Mouse (Mus musculus) cortical plate, adult 2 months (tissue): ENCODE data around the gene Ezh1. TPM values are rescaled to one million over a fixed set of nuclear protein-coding genes. Genes with fewer than 3 reads are reported as not detected.
A peak's percentile ranks its signal among the peaks of the same experiment; 100 is the strongest.

Source experiments
- H3K27ac ChIP-seq: fragments of 200-500 bp; 2 replicates; pipeline ENCODE4 v1.5.1; 2012; ENCODE audit warnings: low read length, control low read depth, inconsistent platforms; ENCODE audit not compliant: insufficient read depth
- H3K4me1 ChIP-seq: fragments of 200-500 bp; 2 replicates; pipeline ENCODE4 v1.6.1; 2011; ENCODE audit warnings: low read length; ENCODE audit not compliant: control insufficient read depth, insufficient read depth
- H3K4me3 ChIP-seq: fragments of 200-500 bp; 2 replicates; pipeline ENCODE4 v1.5.1; 2011; ENCODE audit warnings: mild to moderate bottlenecking, low read length, control low read depth; ENCODE audit not compliant: insufficient read depth
- CTCF ChIP-seq: fragments of 200-500 bp; IDR thresholded peaks from 2 replicates; pipeline ENCODE4 v1.5.1; 2011; ENCODE audit warnings: mild to moderate bottlenecking, control low read depth, low read length; ENCODE audit not compliant: insufficient read depth; ENCODE audit errors: extremely low read depth
- POLR2A ChIP-seq: fragments of 200-500 bp; IDR thresholded peaks from 2 replicates; pipeline ENCODE4 v1.6.1; 2011; ENCODE audit warnings: mild to moderate bottlenecking, low read length, control low read depth; ENCODE audit not compliant: insufficient read depth; ENCODE audit errors: extremely low read depth
- polyA plus RNA-seq: library from polyadenylated mRNA; depleted of rRNA; stranded (reverse); fragments of >200 nt; gene quantifications from 2 replicates; pipeline ENCODE4 v1.2.3, GENCODE M21; 2012

Ezh1 gene
- polyA plus RNA-seq, 1 experiment = 51.9 TPM

DNA sequence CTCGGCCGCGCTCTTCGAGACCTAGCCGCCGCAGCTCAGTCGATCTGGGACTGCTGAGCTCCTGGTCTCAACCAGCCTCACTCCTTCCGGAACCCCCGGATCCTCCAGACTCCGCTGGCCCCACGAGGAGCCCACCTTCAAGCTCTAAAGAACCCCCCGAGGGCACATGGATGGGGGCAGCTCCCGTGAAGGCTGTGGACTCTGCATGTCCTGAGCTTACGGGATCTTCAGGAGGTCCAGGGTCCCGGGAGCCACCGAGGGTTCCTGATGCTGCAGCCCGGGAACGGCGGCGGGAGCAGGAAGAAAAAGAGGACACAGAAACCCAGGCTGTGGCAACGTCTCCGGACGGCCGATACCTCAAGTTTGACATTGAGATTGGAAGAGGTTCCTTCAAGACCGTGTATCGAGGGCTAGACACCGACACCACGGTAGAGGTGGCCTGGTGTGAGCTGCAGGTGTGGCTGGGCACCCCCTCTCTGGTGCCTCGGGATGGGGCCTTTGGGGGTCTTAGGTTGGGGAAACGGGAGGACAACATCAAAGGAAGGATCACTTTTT lies 34.6 kb upstream of the Ezh1 start:
- Histone ChIP-seq H3K4me3 (peak overlapping the region; percentile 25; the same call in 1 of the 2 replicates), H3K27ac (no peak overlapping the region), H3K4me1 (peaks cover 3% of the 10 kb centered on the region)
- TF ChIP-seq CTCF (no peak), POLR2A (no peak)

DNA sequence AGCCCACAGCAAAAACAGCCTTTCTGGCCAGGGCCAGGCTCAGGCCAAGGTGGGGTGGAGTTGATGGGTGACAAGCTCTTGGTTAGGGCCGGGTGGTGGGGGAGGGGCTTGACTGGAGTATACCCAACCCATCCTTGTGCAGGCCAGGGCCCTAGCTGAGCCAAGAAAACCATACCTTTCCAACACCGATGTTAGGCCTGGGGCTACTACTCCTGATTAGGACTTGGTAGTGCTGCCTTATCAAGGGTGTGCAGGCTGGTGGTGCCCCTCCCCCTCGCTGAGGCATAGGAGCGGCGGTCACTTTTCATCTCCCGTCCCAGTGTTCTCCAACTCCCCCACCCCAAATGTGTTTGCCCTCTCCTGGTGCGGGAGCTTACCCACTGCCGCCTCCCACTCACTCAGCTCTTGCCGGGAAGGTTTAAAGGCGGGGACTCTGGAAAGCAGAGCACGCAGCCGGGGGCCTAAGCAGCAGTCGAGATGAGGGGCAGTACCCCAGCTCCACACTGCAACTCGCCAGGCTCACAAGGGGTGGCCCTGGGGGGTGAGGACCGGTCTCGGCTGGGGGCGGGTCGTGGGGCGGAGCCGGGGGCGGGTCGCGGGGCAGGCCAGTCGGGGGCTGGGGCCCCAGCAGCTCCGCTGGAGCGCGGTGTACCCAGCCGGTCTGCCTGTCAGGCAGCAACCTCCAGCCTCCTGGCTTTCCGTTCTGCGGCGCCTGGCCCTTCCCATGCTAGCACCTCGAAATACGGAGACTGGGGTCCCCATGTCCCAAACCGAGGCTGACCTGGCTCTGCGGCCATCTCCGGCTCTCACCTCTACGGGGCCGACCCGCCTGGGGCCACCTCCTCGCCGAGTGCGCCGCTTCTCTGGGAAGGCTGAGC lies 33.9 kb upstream of the Ezh1 start, which contains the start of gene Wnk4:
Gene Wnk4 (plus strand): TSS at position 620 of the 878 bp plus-strand sequence.
- H3K27ac ChIP-seq = no peak within 1 kb of the TSS
- no peak for TF ChIP-seq CTCF
- no peak for TF ChIP-seq POLR2A

DNA sequence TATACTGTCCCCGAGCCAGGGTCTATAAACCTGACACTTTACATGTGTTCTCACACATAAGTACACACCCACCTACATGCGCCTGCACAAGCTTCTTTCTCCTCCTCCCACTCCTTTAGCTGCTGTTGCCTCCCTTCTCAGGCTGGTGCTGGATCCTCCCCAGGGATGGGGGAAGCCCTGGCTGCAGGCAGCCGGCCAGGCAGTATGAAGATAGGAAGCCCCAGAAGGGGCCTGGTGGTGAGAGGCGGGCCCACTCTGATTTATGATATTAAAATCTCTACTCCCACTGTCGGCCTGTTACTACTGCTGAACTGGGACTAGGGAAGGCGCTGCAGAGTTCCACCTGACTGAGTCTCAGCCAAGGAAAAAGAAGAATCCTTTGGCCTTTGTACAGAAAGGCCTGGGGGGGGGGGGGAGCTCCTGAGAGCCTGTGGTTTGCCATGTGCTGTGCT lies 33.0 kb upstream of the Ezh1 start:
- no peak for TF ChIP-seq CTCF
- no peak for TF ChIP-seq POLR2A
- Histone ChIP-seq H3K27ac (no peak overlapping the region), H3K4me1 (peaks cover 3% of the 10 kb centered on the region), H3K4me3 (no peak overlapping the region)

More for the DNA sequence above, 33.9 kb upstream of the Ezh1 start, which contains the start of gene Wnk4:
- Histone ChIP-seq H3K4me3 (peak within 1 kb of the TSS; percentile 25; the same call in 1 of the 2 replicates), H3K4me1 (peaks cover 3% of the 10 kb centered on the region)

DNA sequence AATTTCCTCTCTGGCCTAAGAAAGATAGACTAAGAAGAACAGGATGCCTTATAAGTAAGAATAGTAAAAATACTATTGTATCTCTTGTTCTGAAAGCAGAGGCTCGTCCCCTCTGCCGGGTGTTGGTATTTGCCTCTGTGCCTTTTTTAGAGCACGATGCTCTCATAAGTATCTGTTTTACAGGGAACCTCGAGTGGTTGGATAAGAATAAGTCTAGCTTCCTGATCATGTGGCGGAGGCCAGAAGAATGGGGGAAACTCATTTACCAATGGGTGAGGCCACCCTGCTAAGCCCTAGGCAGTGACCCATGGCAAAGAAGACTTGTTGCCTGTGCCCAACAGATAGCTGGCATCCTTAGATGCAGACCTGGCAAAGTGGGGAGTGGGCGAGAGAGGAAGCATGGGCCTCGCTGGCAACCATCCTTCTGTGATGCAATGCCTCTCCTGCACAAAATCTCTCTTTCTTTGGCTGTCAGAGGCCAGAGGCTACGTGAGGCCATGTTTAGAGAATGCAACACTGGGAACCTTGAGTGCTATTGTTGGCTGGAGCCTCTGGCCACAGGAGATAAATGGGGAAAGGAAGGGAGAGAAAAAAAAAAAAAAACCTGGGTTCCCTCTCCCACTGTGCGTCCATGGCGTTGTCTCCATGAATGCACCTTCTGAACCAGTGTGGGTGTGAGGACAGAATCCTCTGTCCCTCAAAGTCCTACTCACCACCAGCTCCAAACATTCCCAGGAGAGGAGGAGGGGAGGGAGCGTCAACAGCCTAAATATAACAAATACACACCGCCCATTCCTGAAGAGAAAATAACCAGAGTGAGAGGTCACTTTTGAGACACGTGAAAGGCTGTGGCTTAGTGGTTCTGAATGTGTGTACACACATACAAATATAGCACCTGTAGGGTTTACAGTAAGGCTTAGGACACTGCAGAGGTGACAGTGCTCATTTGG lies 29.8 kb upstream of the Ezh1 start:
- H3K4me1 ChIP-seq = peaks cover 6% of the 10 kb centered on the region
- no peak overlapping the region for H3K27ac ChIP-seq
- TF ChIP-seq CTCF (no peak), POLR2A (no peak)
- no peak overlapping the region for H3K4me3 ChIP-seq

DNA sequence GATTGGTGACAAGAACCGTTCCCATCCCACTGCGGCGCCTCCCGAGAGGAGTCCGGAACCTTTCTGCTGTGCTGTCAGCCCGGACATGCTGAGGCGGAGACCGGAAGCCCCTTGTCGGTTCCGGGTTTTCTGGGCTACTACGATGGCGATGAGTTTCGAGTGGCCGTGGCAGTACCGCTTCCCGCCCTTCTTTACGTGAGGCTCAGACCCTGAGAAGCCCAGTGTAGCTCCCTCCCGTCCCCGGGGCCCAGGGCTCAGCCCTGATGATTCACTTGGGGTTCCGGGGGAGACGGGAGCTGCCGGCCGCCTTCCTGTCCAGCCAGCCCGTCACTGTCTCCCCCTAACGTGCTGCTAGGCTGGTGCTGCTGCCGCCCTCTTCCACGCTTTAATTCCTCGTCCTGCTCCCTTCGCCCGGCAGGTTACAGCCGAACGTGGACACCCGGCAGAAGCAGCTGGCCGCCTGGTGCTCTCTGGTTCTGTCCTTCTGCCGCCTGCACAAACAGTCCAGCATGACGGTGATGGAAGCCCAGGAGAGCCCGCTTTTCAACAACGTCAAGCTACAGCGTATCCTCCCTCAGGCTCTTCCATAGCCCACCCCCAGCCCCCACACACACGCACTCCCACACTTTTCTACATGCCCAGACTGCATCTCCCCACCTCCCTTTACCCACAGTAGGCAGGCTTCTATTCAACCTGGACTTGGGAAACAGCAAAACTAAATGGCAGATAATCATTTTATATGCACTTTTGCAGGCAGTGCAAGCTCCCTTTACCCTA lies 27.5 kb upstream of the Ezh1 start, which contains the start of gene Vps25:
Gene Vps25 (plus strand): TSS at position 95 of the 777 bp plus-strand sequence.
- H3K27ac ChIP-seq = peak within 1 kb of the TSS; percentile 76
- no peak for TF ChIP-seq CTCF
- peak; percentile 83 for TF ChIP-seq POLR2A
- H3K4me3 ChIP-seq = peak within 1 kb of the TSS; percentile 88
- H3K4me1 ChIP-seq = peaks cover 2% of the 10 kb centered on the region

DNA sequence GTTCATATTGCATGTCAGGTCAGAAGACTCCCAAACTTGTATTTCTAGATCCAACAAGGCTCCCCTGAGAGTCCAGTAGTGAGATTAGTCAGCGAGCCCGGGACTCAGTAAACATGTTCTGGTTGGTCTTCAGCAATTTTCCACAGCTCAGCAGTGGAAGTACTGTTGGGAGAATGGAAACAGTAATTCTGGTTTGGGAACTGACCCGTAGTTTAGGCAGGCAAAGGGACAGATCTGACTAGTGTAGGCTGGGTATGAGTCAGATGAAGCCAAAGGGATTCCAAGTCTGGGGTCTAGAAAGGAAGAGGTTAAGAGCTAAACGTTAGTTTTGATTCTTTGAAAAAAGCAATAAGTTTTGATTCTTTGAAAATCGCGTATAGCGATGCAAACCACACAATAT lies 26.7 kb upstream of the Ezh1 start:
- Histone ChIP-seq H3K4me1 (peaks cover 2% of the 10 kb centered on the region), H3K4me3 (peak overlapping the region; percentile 88), H3K27ac (no peak overlapping the region)
- TF ChIP-seq POLR2A = no peak
- no peak for TF ChIP-seq CTCF

DNA sequence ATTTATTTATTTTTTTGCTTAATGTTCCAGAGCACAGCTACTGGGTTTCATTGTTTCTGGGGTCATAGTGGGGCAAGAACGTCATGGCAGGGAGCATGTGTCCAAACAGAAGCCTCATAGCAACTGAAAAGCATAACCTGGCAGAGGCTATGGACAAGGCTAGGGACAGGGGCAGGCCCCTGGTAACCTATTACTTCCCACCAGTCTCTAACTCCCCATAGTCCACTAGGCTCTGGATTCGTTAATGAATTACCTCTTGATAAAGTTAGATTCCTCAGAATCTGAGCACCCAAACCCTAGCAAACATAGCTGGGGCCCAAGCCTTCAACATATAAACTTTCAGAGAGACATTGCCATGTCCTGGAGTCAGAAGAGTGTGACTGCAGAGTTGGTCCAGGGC lies 24.8 kb upstream of the Ezh1 start:
- no peak for TF ChIP-seq CTCF
- H3K4me1 ChIP-seq = peaks cover 2% of the 10 kb centered on the region
- H3K4me3 ChIP-seq = no peak overlapping the region
- no peak overlapping the region for H3K27ac ChIP-seq

DNA sequence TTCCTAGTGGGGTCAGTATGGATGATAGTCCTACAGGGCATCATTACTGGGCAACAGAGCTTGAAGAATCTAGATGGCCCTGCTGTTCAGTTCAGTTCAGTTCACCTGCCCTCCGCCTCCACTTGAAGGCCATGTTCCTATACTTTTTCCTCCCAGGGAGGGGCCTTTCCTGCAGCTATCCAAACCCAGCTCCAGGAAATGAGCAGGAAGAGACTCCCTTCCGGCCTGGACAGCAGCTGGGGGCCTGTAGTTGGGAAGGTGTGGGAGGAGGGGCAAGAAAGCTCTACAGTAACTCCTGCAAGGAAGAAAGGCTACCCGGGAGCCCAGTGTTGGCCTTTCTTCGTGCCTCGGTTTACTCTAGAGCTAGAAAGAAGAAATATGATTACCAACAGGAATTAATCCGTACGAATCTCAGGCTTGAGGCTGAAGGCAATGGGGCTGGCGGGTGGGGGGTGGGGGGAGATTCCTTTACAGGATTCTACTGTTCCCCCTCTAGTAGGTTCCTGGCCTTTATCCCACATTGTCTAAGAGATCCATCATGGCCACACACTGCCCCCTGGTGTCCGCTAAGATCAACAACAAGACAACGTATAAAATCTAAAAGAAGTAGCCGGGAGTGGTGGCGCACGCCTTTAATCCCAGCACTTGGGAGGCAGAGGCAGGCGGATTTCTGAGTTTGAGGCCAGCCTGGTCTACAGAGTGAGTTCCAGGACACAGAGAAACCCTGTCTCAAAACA lies 22.2 kb upstream of the Ezh1 start:
- H3K27ac ChIP-seq = peak overlapping the region; percentile 79
- TF ChIP-seq CTCF (peak; percentile 72), POLR2A (no peak)
- peak overlapping the region; percentile 61; the same call in 1 of the 2 replicates for H3K4me3 ChIP-seq
- peaks cover 2% of the 10 kb centered on the region for H3K4me1 ChIP-seq
